27 mouse cellular contexts compared by ENCODE assay signal in the genomic region with DNA sequence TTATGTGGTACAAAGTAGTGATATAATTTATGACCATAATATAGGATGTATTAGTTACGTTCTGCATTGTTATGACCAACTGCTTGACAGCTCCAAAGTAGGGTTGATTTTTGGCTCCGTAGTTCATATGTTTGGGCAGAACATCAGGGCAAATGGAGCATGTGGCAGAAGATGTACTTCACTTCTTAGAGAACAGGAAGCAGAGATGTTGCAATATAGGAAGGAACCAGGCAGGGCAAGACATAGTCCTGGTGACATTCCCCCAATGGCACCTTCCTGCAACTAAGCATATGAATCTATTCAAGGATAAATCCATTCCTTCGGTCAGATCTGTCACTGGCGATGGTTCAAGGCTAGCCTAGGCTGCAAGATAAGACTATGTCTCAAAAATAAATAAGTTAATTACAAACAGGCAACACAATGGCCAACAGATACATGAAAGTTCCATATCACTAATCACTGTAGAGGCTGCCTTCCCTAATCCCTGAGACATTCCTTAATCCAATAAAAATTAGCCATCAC.
"Had no signal": no experiment of that assay in that cellular context is flagged by ENCODE, and none has a peak within 500 bp of the region (broad histone marks: within the 10 kb centered on the region; RNA-seq: fewer than 3 reads in every experiment).

No protein-coding gene starts in this region.

- ATAC-seq: hindbrain, postnatal 0 days; intestine, embryonic 16.5 days; liver, embryonic 12.5 days had no signal

- H3K4me2 ChIP-seq: heart, embryonic 13.5 days; heart, embryonic 15.5 days; hindbrain, embryonic 13.5 days; hindbrain, embryonic 15.5 days; kidney, embryonic 15.5 days; limb, embryonic 12.5 days; liver, embryonic 12.5 days had no signal

- H3K27me3 ChIP-seq: heart, embryonic 13.5 days; heart, embryonic 15.5 days; hindbrain, embryonic 15.5 days; kidney, embryonic 15.5 days; limb, embryonic 12.5 days; liver, embryonic 12.5 days had no signal

- H3K9ac ChIP-seq: heart, embryonic 13.5 days; heart, embryonic 15.5 days; hindbrain, embryonic 13.5 days; hindbrain, embryonic 15.5 days; kidney, embryonic 15.5 days; limb, embryonic 12.5 days; liver, embryonic 12.5 days; liver, embryonic 14.5 days had no signal

- H3K36me3 ChIP-seq: heart, embryonic 10.5 days; heart, embryonic 13.5 days; heart, embryonic 15.5 days; hindbrain, embryonic 13.5 days; hindbrain, embryonic 15.5 days; kidney, embryonic 15.5 days; limb, embryonic 12.5 days; liver, embryonic 12.5 days had no signal

- H3K27ac ChIP-seq: gastrocnemius, adult 2 months; heart, embryonic 10.5 days; heart, embryonic 13.5 days; heart, embryonic 15.5 days; hindbrain, embryonic 13.5 days; hindbrain, embryonic 15.5 days; hindbrain, postnatal 0 days; kidney, embryonic 15.5 days; kidney, postnatal 0 days; limb, embryonic 12.5 days; liver, embryonic 12.5 days; liver, embryonic 14.5 days had no signal

- H3K9me3 ChIP-seq: heart, embryonic 10.5 days; heart, embryonic 13.5 days; heart, embryonic 15.5 days; hindbrain, embryonic 13.5 days; hindbrain, embryonic 15.5 days; kidney, embryonic 15.5 days; limb, embryonic 12.5 days; liver, embryonic 12.5 days had no signal

- DNase-seq: gastrocnemius, adult 2 months; gastrocnemius, postnatal 10 days; gastrocnemius, postnatal 25 days; heart, adult 18-20 months; heart, postnatal 14 days; heart, postnatal 36 days; kidney, adult 11 months; kidney, adult 2 months; kidney, adult 9 months; kidney, postnatal 14 days; kidney, postnatal 36 days; layer of hippocampus, adult 9-11 months; layer of hippocampus, postnatal 36 days; left cerebral cortex, postnatal 4 days; liver had no signal

- H3K4me3 ChIP-seq: gastrocnemius, adult 2 months; heart, embryonic 10.5 days; heart, embryonic 13.5 days; heart, embryonic 15.5 days; hindbrain, embryonic 13.5 days; hindbrain, embryonic 15.5 days; kidney, embryonic 15.5 days; limb, embryonic 12.5 days; liver, embryonic 12.5 days had no signal
